Mouse (Mus musculus): ENCODE measurements around the gene Slc22a12. TPM values are rescaled to one million over a fixed set of nuclear protein-coding genes. Genes with fewer than 3 reads are reported as not detected.

Slc22a12 gene
- polyA plus RNA-seq, 1 experiment, result 1,526 TPM

DNA sequence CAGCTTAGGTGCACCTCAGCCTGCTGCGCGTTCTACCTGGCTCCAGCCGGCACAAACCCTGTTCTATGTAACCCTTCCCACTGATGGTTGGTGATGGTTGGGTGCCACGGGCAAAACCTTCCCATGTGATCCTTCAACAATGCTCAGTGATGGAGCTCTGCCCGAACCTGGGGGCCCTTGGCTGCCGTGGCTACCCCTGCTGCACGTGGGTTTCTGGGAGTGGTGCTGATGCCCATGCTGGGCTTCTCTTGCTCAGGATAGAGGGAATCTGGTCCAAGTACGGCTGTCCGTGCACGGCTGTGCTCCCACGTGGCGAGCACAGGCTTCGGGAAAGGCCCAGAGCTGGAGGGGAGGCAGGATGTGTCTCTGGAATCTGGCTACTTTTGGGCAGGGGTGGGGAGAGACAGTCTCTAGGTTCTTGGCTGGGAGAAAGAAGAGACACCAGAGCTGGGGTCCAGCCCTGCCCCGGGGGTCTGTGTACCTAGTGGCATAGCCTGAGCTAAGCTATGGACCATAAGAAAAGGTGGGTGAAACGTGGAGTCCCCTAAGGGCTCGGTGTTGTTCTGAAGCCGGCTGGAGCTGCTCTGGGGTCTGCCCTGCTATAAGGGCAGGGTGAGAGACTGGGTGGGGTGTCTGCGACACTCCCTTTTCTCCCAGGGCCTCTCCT, 48.2 kb downstream of the Slc22a12 start:
- Histone ChIP-seq H3K36me3 (ENCODE audit: control insufficient read depth, insufficient read depth, low read length) (no peaks in the 10 kb centered on the region), H3K4me3 (ENCODE audit: insufficient read depth, low read depth, low read length) (no peak overlapping the region), H3K27me3 (replicated peaks; ENCODE audit: control insufficient read depth, insufficient read depth, low read length) (no peaks in the 10 kb centered on the region; the same call in 1 of the 2 replicates), H3K27ac (ENCODE audit: insufficient read depth, low read depth, low read length) (no peak overlapping the region), H3K4me1 (ENCODE audit: control insufficient read depth, insufficient read depth, low read length) (no peaks in the 10 kb centered on the region)
- TF ChIP-seq POLR2A (IDR thresholded peaks at IDR 0.05; ENCODE audit: low read depth, low read length) (no peak), CTCF (conservative IDR thresholded peaks at IDR 0.05; ENCODE audit: insufficient read depth, insufficient read length, low read depth, low read length) (no peak)
- 71% methylated on average over 18 of the region's 18 CpGs for WGBS
- no peak for DNase-seq

DNA sequence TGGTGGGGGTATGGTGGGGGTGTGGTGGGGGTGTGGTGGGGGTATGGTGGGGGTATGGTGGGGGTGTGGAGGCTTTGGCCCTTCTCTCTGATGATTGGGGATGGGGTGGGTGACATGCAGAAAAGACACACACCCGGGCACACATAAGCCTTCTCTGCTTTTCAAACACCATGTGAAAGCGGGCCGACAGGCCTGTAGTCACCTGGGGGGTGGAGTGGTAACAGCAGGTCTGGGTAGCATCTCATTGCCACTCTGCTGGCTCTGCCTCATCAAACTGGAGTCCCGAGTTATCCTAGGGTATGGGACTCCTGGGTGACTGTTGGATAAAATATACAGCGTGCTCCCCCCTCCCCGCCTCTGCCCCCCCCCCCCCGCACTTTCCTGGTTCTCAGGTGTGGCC, 48.8 kb downstream of the Slc22a12 start:
- no peak for TF ChIP-seq POLR2A (IDR thresholded peaks at IDR 0.05; ENCODE audit: low read depth, low read length)
- DNase-seq, result no peak
- Histone ChIP-seq H3K4me3 (ENCODE audit: insufficient read depth, low read depth, low read length) (no peak overlapping the region), H3K27ac (ENCODE audit: insufficient read depth, low read depth, low read length) (no peak overlapping the region), H3K27me3 (replicated peaks; ENCODE audit: control insufficient read depth, insufficient read depth, low read length) (no peaks in the 10 kb centered on the region; the same call in 1 of the 2 replicates), H3K36me3 (ENCODE audit: control insufficient read depth, insufficient read depth, low read length) (no peaks in the 10 kb centered on the region), H3K4me1 (ENCODE audit: control insufficient read depth, insufficient read depth, low read length) (no peaks in the 10 kb centered on the region)
- 75% methylated on average over 7 of the region's 7 CpGs for WGBS

DNA sequence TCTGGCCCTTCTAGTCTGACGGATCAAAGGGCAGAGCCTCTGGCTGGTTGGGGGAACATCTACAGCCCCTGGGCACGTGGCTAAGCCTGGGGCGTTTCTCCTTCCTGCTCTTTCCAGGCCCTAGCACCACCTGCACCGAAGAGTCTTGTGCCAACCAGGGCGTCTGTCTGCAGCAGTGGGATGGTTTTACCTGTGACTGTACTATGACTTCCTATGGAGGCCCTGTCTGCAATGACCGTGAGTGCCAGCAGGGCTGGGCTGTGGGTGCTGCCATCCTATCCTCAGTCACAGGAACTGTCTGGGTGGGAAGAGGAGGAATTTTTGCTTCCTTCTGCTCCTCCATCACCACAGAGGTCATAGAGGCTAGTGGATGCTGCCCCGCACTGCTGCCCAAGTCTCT, 49.6 kb downstream of the Slc22a12 start:
- WGBS, result 83% methylated on average over 7 of the region's 7 CpGs

DNA sequence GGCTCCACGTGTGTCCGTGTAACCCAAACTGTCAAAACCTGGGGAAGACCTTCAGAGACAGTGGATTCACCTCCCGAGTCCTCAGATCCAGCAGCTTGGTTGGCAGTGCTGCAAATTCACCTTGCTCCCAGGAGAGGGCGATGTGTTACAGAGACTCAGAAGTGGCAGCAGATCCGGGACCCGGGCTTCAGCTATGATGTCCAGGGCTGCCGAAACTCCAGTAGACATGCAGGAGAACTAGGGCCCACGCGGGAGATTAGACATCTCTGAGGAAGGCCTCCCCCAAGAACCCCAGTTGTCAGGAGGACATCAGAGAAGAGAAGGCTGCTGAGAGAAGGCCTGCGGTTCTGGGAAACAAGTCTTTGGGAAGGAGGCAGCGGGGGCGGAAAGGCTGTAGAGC, 50.7 kb downstream of the Slc22a12 start:
- Histone ChIP-seq H3K4me3 (ENCODE audit: insufficient read depth, low read depth, low read length) (no peak overlapping the region), H3K4me1 (ENCODE audit: control insufficient read depth, insufficient read depth, low read length) (no peaks in the 10 kb centered on the region), H3K27ac (ENCODE audit: insufficient read depth, low read depth, low read length) (no peak overlapping the region), H3K36me3 (ENCODE audit: control insufficient read depth, insufficient read depth, low read length) (no peaks in the 10 kb centered on the region), H3K27me3 (replicated peaks; ENCODE audit: control insufficient read depth, insufficient read depth, low read length) (no peaks in the 10 kb centered on the region; the same call in 1 of the 2 replicates)
- 19% methylated on average over 12 of the region's 12 CpGs for WGBS
- peak; percentile 81 for DNase-seq
- TF ChIP-seq CTCF (conservative IDR thresholded peaks at IDR 0.05; ENCODE audit: insufficient read depth, insufficient read length, low read depth, low read length) (peak; percentile 81), POLR2A (IDR thresholded peaks at IDR 0.05; ENCODE audit: low read depth, low read length) (no peak)

More for the DNA sequence above, 49.6 kb downstream of the Slc22a12 start:
- no peaks in the 10 kb centered on the region; the same call in 1 of the 2 replicates for H3K27me3 ChIP-seq (replicated peaks; ENCODE audit: control insufficient read depth, insufficient read depth, low read length)
- H3K4me1 ChIP-seq (ENCODE audit: control insufficient read depth, insufficient read depth, low read length), result no peaks in the 10 kb centered on the region
- no peak overlapping the region for H3K4me3 ChIP-seq (ENCODE audit: insufficient read depth, low read depth, low read length)
- TF ChIP-seq POLR2A (IDR thresholded peaks at IDR 0.05; ENCODE audit: low read depth, low read length) (no peak), CTCF (conservative IDR thresholded peaks at IDR 0.05; ENCODE audit: insufficient read depth, insufficient read length, low read depth, low read length) (no peak)
- H3K36me3 ChIP-seq (ENCODE audit: control insufficient read depth, insufficient read depth, low read length), result no peaks in the 10 kb centered on the region
- no peak overlapping the region for H3K27ac ChIP-seq (ENCODE audit: insufficient read depth, low read depth, low read length)
- DNase-seq, result no peak

DNA sequence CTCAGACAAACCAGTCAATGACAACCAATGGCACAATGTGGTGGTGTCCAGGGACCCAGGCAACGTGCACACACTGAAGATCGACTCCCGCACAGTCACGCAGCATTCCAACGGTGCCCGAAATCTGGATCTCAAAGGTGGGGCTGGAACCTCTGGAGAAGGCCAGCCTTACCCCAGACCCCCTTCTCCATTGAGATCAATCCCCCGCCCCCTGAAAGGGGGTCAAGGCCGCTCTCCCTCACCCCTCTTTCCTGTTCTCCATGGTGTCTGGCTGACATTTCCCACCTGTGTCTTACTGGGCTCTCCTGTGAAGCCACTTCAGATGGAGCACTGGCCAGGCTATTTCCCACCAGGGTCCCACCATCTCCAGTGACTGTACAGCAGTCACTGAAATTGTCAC, 51.3 kb downstream of the Slc22a12 start:
- Histone ChIP-seq H3K4me1 (ENCODE audit: control insufficient read depth, insufficient read depth, low read length) (no peaks in the 10 kb centered on the region), H3K36me3 (ENCODE audit: control insufficient read depth, insufficient read depth, low read length) (no peaks in the 10 kb centered on the region), H3K27ac (ENCODE audit: insufficient read depth, low read depth, low read length) (no peak overlapping the region), H3K27me3 (replicated peaks; ENCODE audit: control insufficient read depth, insufficient read depth, low read length) (no peaks in the 10 kb centered on the region), H3K4me3 (ENCODE audit: insufficient read depth, low read depth, low read length) (no peak overlapping the region)
- TF ChIP-seq POLR2A (IDR thresholded peaks at IDR 0.05; ENCODE audit: low read depth, low read length), result no peak
- TF ChIP-seq CTCF (conservative IDR thresholded peaks at IDR 0.05; ENCODE audit: insufficient read depth, insufficient read length, low read depth, low read length), result no peak
- WGBS, result 71% methylated on average over 8 of the region's 8 CpGs
- DNase-seq, result no peak

DNA sequence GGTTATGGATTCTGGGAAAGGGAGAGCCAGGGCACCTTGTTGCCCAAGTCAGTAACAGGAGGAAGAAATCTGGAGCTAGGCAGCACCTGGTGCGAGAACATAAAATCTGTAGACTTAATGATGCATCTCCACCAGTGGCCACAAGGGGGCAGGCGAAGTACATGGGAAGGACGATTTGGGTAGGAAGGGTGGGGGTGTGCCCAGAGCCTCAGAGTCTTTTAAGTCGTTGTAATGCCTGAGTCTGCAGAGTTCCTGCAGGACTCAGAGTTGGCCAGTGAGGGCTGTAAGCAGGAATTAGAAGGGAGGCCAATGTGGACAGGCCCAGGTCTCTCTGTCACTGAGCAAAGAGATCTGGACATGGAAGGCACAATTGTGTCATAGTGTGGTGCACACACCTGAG, 53.8 kb downstream of the Slc22a12 start:
- Histone ChIP-seq H3K27me3 (replicated peaks; ENCODE audit: control insufficient read depth, insufficient read depth, low read length) (no peaks in the 10 kb centered on the region), H3K36me3 (ENCODE audit: control insufficient read depth, insufficient read depth, low read length) (no peaks in the 10 kb centered on the region), H3K4me3 (ENCODE audit: insufficient read depth, low read depth, low read length) (no peak overlapping the region), H3K27ac (ENCODE audit: insufficient read depth, low read depth, low read length) (no peak overlapping the region), H3K4me1 (ENCODE audit: control insufficient read depth, insufficient read depth, low read length) (no peaks in the 10 kb centered on the region)
- peak; percentile 99 for TF ChIP-seq CTCF (conservative IDR thresholded peaks at IDR 0.05; ENCODE audit: insufficient read depth, insufficient read length, low read depth, low read length)
- TF ChIP-seq POLR2A (IDR thresholded peaks at IDR 0.05; ENCODE audit: low read depth, low read length), result no peak
- DNase-seq, result peak; percentile 83
- WGBS, result 0% methylated on average over 4 of the region's 4 CpGs

Other genes with a start within 250 kb of the Slc22a12 start
- 26.6 and 31.1 TPM in 2 replicates for gene Cdc42bpg, start 236.6 kb downstream of the Slc22a12 start, polyA plus RNA-seq (2012; rRNA removed)
- gene Men1, start 208.1 kb downstream of the Slc22a12 start, polyA plus RNA-seq (2012; rRNA removed), result 49.5 and 63.2 TPM in 2 replicates
- gene Map4k2, start 201.9 kb downstream of the Slc22a12 start, polyA plus RNA-seq (2012; rRNA removed), result 92.3 and 145 TPM in 2 replicates
- 71.3 and 76.3 TPM in 2 replicates for gene Sf1, start 179.3 kb downstream of the Slc22a12 start, polyA plus RNA-seq (2012; rRNA removed)
- gene Pygm, start 158.6 kb downstream of the Slc22a12 start, polyA plus RNA-seq (2012; rRNA removed), result 15.0 and 47.1 TPM in 2 replicates
- 76.8 and 90.0 TPM in 2 replicates for gene Rasgrp2, start 143.7 kb downstream of the Slc22a12 start, polyA plus RNA-seq (2012; rRNA removed)
- 5.9 and 6.4 TPM in 2 replicates for gene Nrxn2, start 124.3 kb downstream of the Slc22a12 start, polyA plus RNA-seq (2012; rRNA removed)

All from kidney, adult 2 months (tissue).